Mouse (Mus musculus) forebrain, postnatal 0 days (tissue): ENCODE measurements around the gene Klhdc4. TPM values are rescaled to one million over a fixed set of nuclear protein-coding genes. Genes with fewer than 3 reads are reported as not detected.
A peak's percentile ranks its signal among the peaks of the same experiment; 100 is the strongest.

Experiments used
- ATAC-seq: fragments of 200-750 bp; cut with Nextera tagmentation; 2 replicates; pipeline ENCODE4 v1.8.0; 2017; ENCODE audit warnings: mild to moderate bottlenecking, moderate library complexity
- DNase-seq: peaks from one replicate; pipeline ENCODE4 v3.0.0-alpha.2; 2015
- H3K27ac ChIP-seq: fragments of 300-500 bp; sonication (generic); 2 replicates; pipeline ENCODE4 v1.5.1; 2014; ENCODE audit warnings: low read depth, mild to moderate bottlenecking, antibody characterized with exemption, low read length, moderate library complexity, mixed read lengths
- H3K27me3 ChIP-seq: fragments of 300-500 bp; sonication (generic); 2 replicates; pipeline ENCODE4 v1.6.1; 2014; ENCODE audit warnings: mild to moderate bottlenecking, low read length, mixed read lengths; ENCODE audit not compliant: insufficient read depth
- H3K36me3 ChIP-seq: fragments of 300-500 bp; sonication (generic); 2 replicates; pipeline ENCODE4 v1.6.1; 2014; ENCODE audit warnings: mild to moderate bottlenecking, moderate library complexity; ENCODE audit not compliant: insufficient read depth
- H3K4me1 ChIP-seq: fragments of 300-500 bp; sonication (generic); 2 replicates; pipeline ENCODE4 v1.6.1; 2014; ENCODE audit warnings: antibody characterized with exemption; ENCODE audit not compliant: insufficient read depth
- H3K4me2 ChIP-seq: fragments of 300-500 bp; sonication (generic); 2 replicates; pipeline ENCODE4 v1.6.1; 2014; ENCODE audit warnings: low read depth, mild to moderate bottlenecking, moderate library complexity
- H3K4me3 ChIP-seq: fragments of 300-500 bp; sonication (generic); 2 replicates; pipeline ENCODE4 v1.5.1; 2014; ENCODE audit warnings: low read depth, low read length, mixed read lengths
- H3K9ac ChIP-seq: fragments of 300-500 bp; sonication (generic); 2 replicates; pipeline ENCODE4 v1.6.1; 2014; ENCODE audit warnings: mild to moderate bottlenecking
- H3K9me3 ChIP-seq: fragments of 300-500 bp; sonication (generic); 2 replicates; pipeline ENCODE4 v1.6.1; 2016; ENCODE audit warnings: low read length
- CTCF ChIP-seq: sonication (generic); IDR thresholded peaks from 2 replicates; pipeline ENCODE4 v1.5.1; 2016; ENCODE audit warnings: antibody characterized with exemption, control low read depth, low read depth
- WGBS: fragments of 180-500 bp; shearing (Covaris S2); extraction: QIAGEN DNeasy Blood & Tissue Kit; methylation state at CpG from one replicate; pipeline ENCODE4 v1.1.7; 2014; 5-methylcytosine and 5-hydroxymethylcytosine counted together
- polyA plus RNA-seq: library from polyadenylated mRNA; unstranded; fragments of >200 nt; fragmentation: Nextera tagmentation; extraction: Ambion mirVana; gene quantifications from 2 replicates; pipeline ENCODE4 v1.2.1, GENCODE M21; 2015
- total RNA-seq: library from RNA; depleted of rRNA; stranded (reverse); fragments of >200 nt; gene quantifications from 2 replicates; pipeline ENCODE4 v1.2.3, GENCODE M21; 2014; rRNA removed

The Klhdc4 gene
- total and polyA plus RNA-seq, 2 experiments from 2014 or later: 40.3 to 46.1 TPM

DNA sequence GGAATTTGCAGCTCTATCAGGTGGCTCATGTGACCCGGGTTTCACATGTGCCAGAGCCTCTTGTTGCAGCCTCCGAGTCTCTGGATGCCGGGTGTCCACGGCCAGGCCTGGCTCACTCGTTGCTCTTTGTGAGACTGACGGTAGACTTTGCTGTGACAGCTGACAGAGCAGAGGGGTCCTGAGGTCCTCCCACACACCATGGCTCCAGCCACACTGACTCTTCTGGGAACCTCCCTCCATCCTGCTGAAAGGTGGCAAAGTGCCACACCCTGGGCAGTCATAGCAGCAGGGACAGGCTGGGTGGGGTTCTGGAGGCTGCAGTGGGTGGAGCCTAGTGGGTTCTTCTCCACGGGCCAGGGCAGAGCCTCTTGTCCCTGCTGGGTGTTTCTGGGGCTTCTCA lies 68.9 kb downstream of the Klhdc4 start:
- ATAC-seq (no peak), DNase-seq (no peak)
- no peak for TF ChIP-seq CTCF
- Histone ChIP-seq H3K4me3 (no peak overlapping the region), H3K4me2 (no peak overlapping the region), H3K9ac (no peak overlapping the region), H3K9me3 (no peaks in the 10 kb centered on the region), H3K27me3 (no peaks in the 10 kb centered on the region), H3K27ac (no peak overlapping the region), H3K4me1 (no peaks in the 10 kb centered on the region), H3K36me3 (no peaks in the 10 kb centered on the region)
- WGBS: 77% methylated on average over 7 of the region's 7 CpGs

DNA sequence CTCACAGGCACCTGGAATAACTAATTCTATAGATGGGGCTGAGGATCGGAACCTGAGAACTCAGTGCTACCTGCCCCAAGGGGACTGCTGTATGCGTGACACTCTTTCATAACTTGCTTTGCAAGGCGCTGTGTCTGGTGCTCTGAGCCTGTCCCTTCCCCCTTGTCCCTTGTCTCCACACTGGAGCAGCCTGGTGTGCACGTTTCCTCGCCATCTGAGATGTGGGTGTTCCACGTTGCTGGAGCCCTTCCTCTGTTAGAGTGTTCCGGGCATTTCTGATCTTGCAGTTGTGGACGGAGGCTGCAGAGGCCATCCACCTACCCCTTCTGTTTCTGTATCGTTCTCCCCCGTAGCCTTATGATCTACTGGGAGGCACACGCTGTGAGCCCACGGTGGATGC lies 70.9 kb downstream of the Klhdc4 start:
- Histone ChIP-seq H3K36me3 (peaks cover 6% of the 10 kb centered on the region), H3K4me2 (no peak overlapping the region), H3K9me3 (no peaks in the 10 kb centered on the region), H3K4me3 (no peak overlapping the region), H3K4me1 (no peaks in the 10 kb centered on the region), H3K9ac (no peak overlapping the region), H3K27me3 (no peaks in the 10 kb centered on the region), H3K27ac (no peak overlapping the region)
- WGBS: 82% methylated on average over 12 of the region's 12 CpGs
- no peak for DNase-seq
- TF ChIP-seq CTCF: no peak
- ATAC-seq: no peak

DNA sequence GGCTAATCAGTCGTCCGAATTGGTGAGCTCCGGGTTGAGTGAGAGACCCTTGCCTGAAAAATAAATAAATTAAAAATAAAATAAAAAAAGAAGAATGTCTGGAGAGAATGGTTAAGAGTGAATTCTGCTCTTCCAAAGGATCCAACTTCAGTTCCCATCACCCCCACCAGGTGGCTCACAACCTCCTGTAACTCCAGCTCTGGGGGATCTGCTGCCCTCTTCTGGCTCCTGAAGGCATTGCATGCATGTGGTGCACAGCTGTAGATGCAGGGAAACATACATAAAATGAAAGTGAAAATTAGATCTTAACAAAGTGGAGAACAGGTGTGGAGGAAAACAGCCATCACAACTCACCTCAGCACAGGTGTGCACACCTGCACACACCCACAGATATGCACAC lies 78.0 kb downstream of the Klhdc4 start:
- DNase-seq (peak; percentile 83), ATAC-seq (no peak; the same call in 1 of the 2 replicates)
- TF ChIP-seq CTCF: peak; percentile 99
- 30% methylated on average over 3 of the region's 3 CpGs for WGBS
- no peak overlapping the region for H3K4me2 ChIP-seq
- no peaks in the 10 kb centered on the region for H3K9me3 ChIP-seq
- no peaks in the 10 kb centered on the region for H3K4me1 ChIP-seq
- no peak overlapping the region for H3K4me3 ChIP-seq
- peaks cover 9% of the 10 kb centered on the region for H3K36me3 ChIP-seq
- H3K27me3 ChIP-seq: no peaks in the 10 kb centered on the region
- H3K27ac ChIP-seq: no peak overlapping the region
- H3K9ac ChIP-seq: no peak overlapping the region

DNA sequence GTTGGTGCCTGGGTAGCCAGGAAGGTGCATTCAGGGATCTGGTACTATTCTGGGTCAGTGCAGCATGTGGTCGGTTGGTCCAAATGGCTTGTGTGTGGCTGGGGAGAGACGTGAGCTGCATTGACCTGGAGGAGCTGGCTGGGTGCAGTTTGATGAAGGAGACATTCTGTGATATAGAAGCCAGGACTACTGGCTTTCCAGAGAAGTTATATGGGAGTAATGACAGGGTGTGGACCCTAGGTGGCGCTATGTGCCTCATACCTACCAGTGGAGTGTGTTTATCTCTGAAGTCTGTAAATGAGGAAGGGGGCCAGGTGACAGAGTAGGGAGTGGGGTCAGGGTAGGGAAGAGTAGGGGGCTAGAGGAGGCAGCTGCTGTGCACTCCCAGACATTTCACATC lies 78.9 kb downstream of the Klhdc4 start:
- H3K4me1 ChIP-seq: no peaks in the 10 kb centered on the region
- WGBS: 45% methylated on average over 3 of the region's 3 CpGs
- ATAC-seq (no peak), DNase-seq (no peak)
- no peak for TF ChIP-seq CTCF
- H3K27me3 ChIP-seq: no peaks in the 10 kb centered on the region
- no peak overlapping the region for H3K27ac ChIP-seq
- no peak overlapping the region for H3K9ac ChIP-seq
- peaks cover 11% of the 10 kb centered on the region for H3K36me3 ChIP-seq
- H3K4me2 ChIP-seq: no peak overlapping the region
- no peak overlapping the region for H3K4me3 ChIP-seq
- no peaks in the 10 kb centered on the region for H3K9me3 ChIP-seq

DNA sequence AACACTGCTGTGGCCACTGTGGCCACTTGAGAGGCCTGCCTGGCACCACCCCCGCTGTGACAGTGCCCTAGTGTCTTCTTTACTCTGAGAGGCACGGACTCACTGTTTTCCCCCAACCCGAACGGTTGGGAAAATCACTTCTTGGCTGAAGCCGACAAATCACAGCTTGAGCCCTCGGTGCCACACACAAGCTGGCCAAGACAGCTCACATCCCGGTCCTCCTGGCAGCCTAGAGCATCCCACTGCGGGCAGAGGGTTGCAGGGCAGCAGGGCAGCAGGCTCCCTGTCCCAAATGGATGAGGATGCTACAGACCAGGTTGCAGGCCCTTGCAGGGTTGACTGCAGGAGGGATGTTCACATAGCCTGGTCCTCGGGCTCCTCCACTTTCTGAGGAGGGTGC lies 79.9 kb downstream of the Klhdc4 start:
- no peak overlapping the region for H3K4me3 ChIP-seq
- ATAC-seq (no peak), DNase-seq (no peak)
- no peak overlapping the region for H3K27ac ChIP-seq
- H3K27me3 ChIP-seq: no peaks in the 10 kb centered on the region
- TF ChIP-seq CTCF: no peak
- H3K4me2 ChIP-seq: no peak overlapping the region
- H3K36me3 ChIP-seq: peaks cover 11% of the 10 kb centered on the region
- WGBS: 74% methylated on average over 9 of the region's 9 CpGs
- no peak overlapping the region for H3K9ac ChIP-seq
- no peaks in the 10 kb centered on the region for H3K4me1 ChIP-seq
- H3K9me3 ChIP-seq: no peaks in the 10 kb centered on the region

Other genes with a start within 250 kb of the Klhdc4 start
- 262 and 284 TPM in 2 replicates for gene Map1lc3b, start 239.2 kb downstream of the Klhdc4 start, total RNA-seq
- 386 and 390 TPM in 2 replicates for gene Map1lc3b, start 239.2 kb downstream of the Klhdc4 start, polyA plus RNA-seq
- 69.0 and 85.8 TPM in 2 replicates for gene Zcchc14, start 176.7 kb downstream of the Klhdc4 start, total RNA-seq
- gene Zcchc14, start 176.7 kb downstream of the Klhdc4 start, polyA plus RNA-seq: 13.9 and 17.4 TPM in 2 replicates
- 64.2 and 65.8 TPM in 2 replicates for gene Jph3, start 99.9 kb downstream of the Klhdc4 start, total RNA-seq
- gene Jph3, start 99.9 kb downstream of the Klhdc4 start, polyA plus RNA-seq: 123 and 127 TPM in 2 replicates
- gene Slc7a5, start 78.1 kb upstream of the Klhdc4 start, total RNA-seq: 58.1 and 99.4 TPM in 2 replicates
- gene Slc7a5, start 78.1 kb upstream of the Klhdc4 start, polyA plus RNA-seq: 64.7 and 67.9 TPM in 2 replicates
- 0.23 TPM in 1 of 2 replicates, not detected in the other for gene Car5a, start 115.3 kb upstream of the Klhdc4 start, total RNA-seq
- gene Car5a, start 115.3 kb upstream of the Klhdc4 start, polyA plus RNA-seq: 0.48 and 0.52 TPM in 2 replicates
- gene Banp, start 120.2 kb upstream of the Klhdc4 start, total RNA-seq: 37.9 and 44.1 TPM in 2 replicates
- 29.3 and 30.0 TPM in 2 replicates for gene Banp, start 120.2 kb upstream of the Klhdc4 start, polyA plus RNA-seq